Mouse (Mus musculus) gastrocnemius, adult 18-20 months (tissue): ENCODE measurements around the gene Pdhb. TPM values are rescaled to one million over a fixed set of nuclear protein-coding genes. Genes with fewer than 3 reads are reported as not detected.
"Not testable (repeated sequence)": the region's sequence is repeated elsewhere in the genome, so short reads cannot be mapped to it uniquely, and the experiment has no call there.

Experiments
- DNase-seq: peaks from one replicate; pipeline ENCODE4 v3.0.0; 2021; ENCODE audit warnings: low spot score
- total RNA-seq, 2 experiments: library from RNA; stranded (reverse); gene quantifications; 2 replicates each; pipeline ENCODE4 v1.2.3; 2021

Gene Pdhb
- total RNA-seq, 2 experiments from 2014 or later: 272 to 299 TPM

DNA sequence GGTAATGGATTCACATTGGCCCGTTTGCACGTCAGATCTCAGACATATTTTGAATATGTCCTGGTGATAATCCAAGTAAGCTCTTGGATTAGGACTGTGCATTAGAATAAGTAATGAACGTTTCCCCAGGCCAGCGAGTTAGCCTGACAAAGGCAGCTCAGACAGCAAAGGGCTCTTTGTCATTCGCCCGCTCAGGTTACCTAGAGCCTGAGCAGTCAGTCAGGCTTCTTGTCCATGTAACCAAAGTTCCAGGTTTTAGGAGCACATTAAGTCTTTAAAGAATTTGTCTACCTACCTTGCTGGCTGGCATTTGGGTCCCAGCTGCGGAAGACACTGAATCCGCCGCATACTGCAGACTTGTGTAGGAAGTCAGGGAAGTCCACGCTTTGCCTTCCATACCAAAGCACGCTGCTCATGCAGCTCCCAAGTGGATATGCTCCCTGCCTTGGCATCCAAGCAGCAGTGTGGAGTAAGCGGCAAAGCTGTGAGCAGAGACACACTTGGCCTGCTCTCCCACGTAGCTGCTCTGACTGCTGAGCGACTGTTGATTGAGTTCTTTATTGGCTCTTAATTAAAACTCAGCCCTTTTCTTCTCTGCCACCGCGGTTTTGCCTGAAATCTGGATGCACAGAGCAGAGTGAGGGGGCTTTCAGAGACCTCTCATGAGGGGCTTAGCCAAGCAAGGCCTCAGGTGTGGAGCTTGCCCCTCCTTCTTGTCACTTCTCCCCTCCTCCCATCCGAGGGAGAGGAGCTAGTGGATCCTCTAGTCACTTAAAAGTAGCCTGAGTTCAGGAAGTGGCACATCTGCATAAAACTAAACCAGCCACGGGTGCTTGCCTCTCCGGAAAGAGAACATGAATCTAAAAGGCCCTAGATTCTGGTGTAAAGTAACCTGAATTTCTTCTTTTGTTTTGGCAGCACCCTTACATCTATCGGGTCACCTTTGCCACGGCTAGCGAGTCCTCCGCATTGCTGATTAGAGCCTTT, 32.8 kb downstream of the Pdhb start:
- DNase-seq: no peak

DNA sequence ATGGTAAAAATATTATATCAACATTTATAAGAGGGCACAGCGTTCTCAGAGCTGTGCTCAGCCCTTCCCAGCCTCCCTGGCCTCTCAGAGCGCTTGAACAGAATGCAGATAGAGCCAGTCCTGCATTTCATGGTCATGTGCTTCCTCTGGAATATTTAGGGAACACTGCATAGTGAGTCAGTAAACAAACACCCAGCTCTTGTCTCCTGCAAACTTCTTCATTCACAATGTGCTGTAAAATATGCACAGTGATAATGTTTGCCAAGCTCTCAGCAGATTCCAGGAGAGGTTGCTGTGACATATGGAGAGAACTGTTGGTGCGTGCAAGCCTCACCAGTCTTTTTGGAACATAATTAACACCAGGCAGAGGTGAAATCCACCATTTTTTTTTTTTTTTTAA, 37.7 kb downstream of the Pdhb start:
- no peak for DNase-seq

DNA sequence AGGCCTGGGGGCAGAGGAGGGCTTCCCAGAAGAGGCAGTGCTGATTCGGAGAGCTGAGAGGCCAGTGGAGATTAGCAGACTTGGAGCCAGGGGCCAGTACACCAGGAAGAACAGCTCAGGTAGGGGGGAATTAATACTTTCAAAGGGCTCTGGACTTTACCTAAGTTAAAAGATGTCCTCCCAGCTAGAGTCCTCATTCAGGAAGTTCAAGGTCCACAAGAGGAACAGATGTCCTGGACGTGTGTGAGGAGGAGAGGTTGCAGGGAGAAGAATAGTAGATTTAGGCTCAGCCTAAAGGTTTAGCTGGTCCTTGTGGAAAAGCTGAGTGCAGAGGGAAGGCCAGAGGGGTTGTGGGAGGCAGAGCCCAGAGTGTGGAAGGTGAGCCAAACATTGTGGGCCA, 38.6 kb downstream of the Pdhb start:
- DNase-seq: no peak

DNA sequence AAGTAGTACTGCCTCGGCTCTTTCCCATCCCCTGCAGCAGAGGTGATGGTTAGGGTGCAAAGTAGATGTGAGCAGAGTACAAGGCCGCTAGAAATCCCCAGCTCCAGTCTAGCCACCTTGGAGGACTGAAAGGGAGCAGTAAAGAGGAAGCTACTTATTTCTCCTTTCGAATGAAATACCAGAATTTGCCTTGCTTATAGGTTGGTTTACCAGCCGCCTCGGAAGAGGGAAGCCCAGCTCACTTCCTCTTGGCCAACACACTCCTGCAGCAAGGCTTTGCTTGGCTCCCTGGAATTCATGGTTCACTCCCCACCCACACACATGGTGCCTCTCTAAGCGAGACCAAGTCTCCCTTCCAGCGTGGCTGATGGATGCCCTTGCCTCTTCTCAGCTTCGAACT, 40.0 kb downstream of the Pdhb start:
- DNase-seq: no peak

DNA sequence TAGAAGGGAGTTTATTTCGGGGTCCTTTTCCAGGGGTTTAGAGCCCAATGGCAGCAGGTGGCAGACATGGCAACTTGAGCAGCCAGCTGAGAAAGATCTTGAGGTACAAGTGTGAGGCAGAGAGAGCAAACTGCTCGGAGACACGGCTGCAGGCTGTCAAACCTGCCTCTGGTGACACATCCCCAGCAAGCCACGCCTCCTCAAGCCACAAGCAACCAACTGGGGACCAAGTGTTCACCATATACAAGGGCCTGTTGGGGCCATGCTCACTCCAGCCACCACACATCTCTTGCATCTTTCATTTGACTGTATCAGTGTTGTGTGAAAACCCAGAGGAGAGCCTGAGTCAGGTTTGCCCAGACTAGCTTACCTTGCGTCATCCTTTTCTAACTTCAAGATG, 44.9 kb downstream of the Pdhb start:
- no peak for DNase-seq

DNA sequence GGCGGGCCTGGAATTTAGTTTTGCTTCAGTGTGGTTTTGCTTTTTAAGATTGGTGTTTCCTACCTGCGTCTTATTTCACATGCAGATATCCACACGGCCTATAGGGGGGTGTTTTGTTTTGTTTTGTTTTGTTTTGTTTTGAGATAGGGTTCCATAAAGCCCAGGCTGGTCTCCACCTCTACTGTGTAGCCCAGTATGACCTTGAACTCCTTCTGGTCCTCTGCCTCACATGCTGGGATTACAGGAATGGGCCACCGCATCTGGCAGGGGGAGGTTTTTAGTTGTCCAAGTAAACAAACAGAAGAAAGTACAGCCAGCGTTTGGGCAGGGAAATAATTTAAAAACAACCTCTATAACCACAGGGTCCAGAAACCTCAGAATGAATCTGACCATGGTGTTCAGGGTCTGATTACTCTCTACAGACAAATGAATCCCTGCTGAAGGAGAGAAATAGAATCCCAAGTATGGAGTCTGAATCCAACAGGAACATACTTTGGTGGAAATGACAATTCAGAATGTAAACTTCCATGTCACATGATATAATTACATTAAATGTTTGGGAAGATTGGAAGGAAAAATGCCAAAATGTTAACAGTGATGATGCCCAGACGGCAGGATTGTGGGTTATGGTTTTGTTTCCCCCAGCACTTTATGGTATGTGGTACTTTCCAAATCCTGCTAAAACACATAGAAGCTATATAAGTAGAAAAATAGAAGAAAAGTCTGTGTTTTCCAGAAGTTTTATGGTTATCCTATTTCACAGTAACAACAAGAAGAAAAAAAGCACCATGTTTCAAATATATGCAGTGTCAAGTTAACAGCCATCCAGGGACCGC, 48.6 kb downstream of the Pdhb start:
- DNase-seq: no peak

DNA sequence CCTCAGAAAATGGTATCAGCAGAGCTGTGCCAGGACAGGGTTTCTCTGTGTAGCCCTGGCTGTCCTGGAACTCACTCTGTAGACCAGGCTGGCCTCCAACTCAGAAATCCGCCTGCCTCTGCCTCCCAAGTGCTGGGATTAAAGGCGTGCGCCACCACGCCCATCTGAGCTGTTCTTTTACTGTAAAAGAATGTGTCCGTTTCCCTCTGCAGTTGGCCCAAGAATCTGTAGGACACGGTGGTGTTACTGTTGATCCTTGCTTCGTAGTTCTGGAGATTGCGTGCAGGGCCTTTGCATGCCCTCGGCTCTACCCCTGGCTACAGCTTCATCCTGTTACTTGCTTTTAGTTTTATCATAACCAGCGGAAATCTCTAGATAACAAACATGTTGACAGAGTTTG, 49.2 kb downstream of the Pdhb start:
- not testable (repeated sequence) for DNase-seq

DNA sequence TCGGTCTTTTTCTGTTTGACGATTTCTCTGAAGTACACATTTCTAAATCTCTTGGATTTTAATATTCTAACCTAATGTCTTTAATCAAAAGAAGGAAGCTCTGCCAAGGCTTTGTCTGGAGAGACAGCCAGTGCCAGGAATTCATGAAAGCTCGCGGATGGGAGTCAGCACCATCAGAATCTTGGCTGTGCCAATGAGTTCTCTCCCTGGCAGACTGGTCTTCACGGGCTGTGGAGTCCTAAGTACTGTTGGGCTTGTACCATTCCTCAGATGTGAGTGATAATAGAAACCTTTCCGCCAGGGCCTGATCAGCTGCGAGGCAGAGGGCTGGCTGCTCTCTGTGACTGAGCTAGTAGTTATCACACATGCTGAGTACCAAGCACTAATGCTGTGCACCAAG, 49.7 kb downstream of the Pdhb start:
- DNase-seq: no peak

DNA sequence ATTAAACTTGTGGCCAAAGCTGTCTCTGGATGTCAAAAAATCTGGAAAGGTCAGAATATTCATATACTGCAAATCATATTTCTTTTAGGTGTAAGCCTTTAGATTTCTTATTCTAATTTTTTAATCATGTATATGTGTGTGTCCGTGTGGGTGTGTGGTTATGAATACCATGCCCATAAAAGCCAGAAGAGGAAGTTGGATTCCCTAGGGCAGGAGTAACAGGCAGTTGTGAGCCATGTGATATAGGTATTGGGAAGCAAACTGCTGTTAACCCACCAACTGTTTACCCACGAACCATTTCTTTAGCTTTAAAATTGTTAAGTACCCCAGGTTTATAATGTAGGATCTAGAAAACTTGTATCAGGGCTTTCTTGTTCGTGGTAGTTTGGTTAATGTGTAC, 52.9 kb downstream of the Pdhb start:
- DNase-seq: no peak

DNA sequence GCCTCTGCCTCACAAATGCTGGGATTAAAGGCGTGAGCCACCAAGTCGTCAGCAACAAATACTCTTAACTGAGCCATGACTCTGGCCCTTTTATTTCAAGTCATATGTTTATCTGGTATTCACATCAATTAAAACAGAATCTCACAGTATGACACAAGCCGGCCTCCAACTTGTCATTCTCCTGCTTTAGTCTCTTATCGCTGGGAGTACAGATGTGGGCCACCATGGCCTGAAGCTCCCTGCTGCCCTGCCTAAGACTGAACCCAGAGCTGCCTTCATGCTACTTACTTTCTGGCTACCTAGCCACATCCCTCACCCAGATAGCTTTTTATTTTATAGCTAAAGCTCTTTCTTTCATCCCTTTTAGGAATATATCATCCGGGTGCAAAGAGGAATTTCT, 53.4 kb downstream of the Pdhb start:
- DNase-seq: no peak

DNA sequence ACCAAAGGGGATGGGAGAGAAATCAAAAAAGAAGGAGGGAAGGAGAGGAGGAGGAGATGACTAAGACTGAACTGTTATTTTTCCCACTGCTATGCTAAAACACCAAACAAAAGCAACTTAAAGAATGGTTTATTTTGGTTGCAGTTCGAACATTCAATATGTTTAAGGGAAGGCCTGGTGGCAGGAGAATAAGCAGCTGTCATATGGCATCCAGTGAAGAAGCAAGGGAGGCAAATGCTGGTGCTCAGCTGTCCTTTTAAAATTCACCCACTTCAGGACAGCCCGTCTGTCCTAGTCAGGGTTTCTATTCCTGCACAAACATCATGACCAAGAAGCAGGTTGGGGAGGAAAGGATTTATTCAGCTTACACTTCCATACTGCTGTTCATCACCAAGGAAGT, 55.5 kb downstream of the Pdhb start:
- DNase-seq: no peak

Other genes starting within 250 kb of the Pdhb start
- not detected for gene Gm45521, start 215.7 kb downstream of the Pdhb start, total RNA-seq
- gene Dnase1l3, start 178.5 kb downstream of the Pdhb start, total RNA-seq: not detected
- 1 to 10 TPM; 7.6 to 8.6 TPM for gene Abhd6, start 170.1 kb downstream of the Pdhb start, total RNA-seq
- 10 to 100 TPM; 28.0 TPM for gene Rpp14, start 92.7 kb downstream of the Pdhb start, total RNA-seq
- gene Pxk, start 74.8 kb downstream of the Pdhb start, total RNA-seq: 10 to 100 TPM; 12.7 to 14.0 TPM
- gene Kctd6, start 41.1 kb upstream of the Pdhb start, total RNA-seq: 1 to 10 TPM; 7.7 to 8.4 TPM
- under 1 TPM; 0.64 to 0.69 TPM for gene Acox2, start 86.3 kb upstream of the Pdhb start, total RNA-seq
- 1 to 10 TPM; 4.5 to 6.8 TPM for gene Fam107a, start 145.0 kb upstream of the Pdhb start, total RNA-seq
- gene Oit1, start 205.7 kb upstream of the Pdhb start, total RNA-seq: not detected